Mouse (Mus musculus): ENCODE data around the gene Cdc14b.
A peak's percentile ranks its signal among the peaks of the same experiment; 100 is the strongest.
"Not testable (repeated sequence)": the region's sequence is repeated elsewhere in the genome, so short reads cannot be mapped to it uniquely, and the experiment has no call there.

Gene Cdc14b

DNA sequence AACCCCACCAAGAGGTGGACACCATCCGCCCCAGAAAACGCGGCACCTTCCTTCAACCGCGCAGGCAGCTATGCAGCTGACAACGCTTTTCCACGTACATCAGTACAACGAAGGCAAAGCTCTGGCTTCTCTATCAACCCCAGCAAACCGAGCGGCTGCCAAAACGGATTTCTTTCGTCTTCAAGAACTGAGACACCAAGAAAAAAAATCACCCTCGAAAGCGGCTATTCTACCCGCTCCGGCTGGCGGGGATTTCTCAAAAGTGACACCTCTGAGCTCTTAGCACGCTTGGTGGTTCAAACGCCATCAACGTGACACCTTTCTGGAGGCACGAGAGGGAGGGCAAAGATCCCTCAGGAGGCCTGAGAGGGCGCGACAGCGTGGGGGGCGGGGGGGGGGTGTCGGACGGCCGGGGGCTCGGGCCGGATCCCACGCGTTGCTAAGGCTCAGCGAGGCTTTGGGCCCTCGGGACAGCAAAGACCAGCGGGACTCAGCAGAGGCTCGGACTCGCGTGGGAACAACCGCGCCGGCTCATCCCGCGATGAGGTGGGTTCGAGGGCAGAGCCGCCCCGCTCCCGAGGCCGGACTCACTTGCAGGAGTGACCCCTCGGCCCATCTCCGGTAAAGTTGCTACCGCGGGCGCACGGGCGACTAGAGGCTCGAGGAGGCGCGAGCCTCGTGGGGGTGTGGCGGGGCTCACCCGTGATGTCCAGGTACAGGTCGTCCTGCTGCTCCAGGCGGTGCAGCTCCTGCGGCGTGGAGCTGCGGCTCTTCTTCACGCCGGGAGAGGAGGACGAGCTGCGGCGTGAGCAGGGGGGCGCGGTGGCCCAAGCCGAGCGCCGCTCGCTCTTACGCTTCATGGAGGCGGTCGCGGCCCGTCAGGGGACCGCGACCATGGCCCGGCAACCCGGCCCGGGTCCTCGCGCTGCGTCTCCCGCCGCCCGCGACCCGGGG, 922 bp downstream of the Cdc14b start:
- peak; percentile 37 for DNase-seq

- DNase-seq: no peak
These were observed 1.7 kb downstream of the Cdc14b start for GRCm38 (mm10) chr13:64273352-64273751.

DNA sequence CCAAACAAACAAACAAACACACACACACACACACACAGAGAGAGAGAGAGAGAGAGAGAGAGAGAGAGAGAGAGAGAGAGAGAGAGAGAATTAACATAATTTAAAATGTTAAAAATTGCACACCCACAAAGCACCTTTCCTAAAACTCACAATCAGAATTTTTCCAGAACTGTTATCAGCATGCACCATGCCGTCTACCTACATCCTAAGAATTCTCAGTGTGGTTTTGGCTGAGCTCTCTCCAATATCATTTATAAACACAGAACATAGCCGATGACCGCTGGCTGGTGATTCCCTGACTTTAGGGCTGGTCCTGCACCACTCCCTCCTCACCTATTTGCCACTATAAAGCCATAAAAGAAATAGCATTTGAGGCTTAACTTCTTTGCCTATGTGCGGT, 6.7 kb downstream of the Cdc14b start:
- DNase-seq: no peak

- no peak for DNase-seq
These were observed 7.9 kb downstream of the Cdc14b start for GRCm38 (mm10) chr13:64267151-64267550.

DNA sequence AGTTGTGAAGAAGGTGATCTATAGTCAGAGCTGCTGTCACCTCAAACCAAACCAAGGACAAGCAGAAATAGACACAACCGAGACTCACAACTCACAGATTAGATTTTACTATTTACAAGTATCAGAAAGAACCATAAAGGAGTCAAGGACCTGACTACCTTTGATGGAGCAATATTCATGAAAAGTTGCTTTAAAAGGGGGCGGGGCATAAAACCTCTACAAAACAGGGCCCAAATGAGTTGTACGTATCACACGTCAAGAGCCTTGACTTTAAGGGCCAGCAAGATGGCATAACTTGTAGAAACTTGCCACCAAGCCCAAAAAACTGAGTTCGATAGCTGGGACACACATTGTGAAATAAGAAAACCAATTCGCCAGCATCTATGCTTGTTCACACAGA, 10.5 kb downstream of the Cdc14b start:
- no peak for DNase-seq

DNA sequence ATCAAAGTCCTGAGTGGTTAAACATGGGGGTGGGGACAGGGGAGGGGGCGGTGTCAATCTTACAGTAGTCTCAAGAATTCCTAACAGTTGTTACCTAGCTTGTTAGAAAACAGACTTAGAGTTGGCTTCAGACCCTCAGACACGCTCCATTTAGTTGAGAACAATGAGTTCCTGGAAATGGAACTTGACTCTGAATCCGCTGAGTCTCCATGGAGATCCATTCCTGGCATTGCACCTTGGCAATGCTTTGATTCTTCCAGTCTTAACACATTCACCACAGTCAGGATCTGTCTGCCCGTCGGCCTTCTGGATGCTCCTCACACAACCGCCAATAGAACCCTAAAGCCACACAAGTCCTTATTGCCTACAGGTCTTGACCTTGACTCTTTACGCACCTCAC, 15.2 kb downstream of the Cdc14b start:
- no peak for DNase-seq

DNA sequence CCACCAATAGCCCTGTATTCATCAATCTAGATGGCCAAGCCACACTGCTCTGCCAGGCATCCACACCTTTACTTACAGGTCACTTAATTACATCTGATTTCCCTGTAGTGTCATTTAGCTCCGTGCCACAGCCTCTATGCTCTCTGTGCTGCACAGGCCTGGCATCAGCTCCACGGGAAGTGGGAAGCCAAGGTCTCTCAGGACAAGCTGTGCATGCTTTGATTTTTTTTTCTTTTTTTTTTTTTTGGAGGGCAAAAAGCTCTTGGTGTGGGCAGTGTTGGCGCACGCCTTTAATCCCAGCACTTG, 16.6 kb downstream of the Cdc14b start:
- DNase-seq: no peak

GRCm38 (mm10) chr13:64257814-64258515, 17.1 kb downstream of the Cdc14b start:
- no peak for DNase-seq

DNA sequence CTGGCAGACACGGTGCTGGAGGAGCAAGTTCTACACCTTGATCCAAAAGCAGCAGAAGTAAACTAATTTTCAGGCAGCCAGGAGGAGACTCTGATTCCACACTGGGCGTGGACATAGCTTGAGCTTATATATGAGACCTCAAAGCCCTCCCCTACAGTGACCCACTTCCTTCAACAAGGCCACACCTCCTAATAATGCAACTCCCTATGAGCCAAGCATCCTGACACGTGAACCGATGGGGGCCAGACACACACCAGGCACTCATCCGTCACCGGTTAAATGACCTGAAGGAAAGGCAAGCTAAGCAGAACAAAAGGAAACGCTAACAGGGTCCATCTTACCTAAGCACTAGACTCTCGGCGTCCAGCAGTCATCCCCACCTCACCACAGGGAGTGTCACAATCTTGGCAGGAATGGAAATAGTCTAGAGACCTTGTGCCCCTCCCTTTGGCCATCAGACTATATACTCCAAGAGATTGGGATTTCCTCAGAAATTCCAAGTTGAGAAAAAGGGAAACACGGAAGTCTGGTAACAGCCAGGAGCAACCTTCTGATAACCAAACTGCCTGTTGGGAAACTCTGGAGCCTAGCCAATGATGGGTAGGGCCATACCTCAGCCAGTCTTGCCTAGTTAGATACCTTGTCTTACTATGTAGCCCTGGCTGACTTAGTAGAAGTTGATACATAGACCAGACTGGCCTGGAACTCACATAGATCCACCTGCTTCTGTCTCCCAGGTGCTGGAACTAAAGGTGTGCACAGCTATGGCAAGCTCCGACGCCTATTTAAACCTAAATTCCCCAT, 17.9 kb downstream of the Cdc14b start:
- no peak for DNase-seq

DNA sequence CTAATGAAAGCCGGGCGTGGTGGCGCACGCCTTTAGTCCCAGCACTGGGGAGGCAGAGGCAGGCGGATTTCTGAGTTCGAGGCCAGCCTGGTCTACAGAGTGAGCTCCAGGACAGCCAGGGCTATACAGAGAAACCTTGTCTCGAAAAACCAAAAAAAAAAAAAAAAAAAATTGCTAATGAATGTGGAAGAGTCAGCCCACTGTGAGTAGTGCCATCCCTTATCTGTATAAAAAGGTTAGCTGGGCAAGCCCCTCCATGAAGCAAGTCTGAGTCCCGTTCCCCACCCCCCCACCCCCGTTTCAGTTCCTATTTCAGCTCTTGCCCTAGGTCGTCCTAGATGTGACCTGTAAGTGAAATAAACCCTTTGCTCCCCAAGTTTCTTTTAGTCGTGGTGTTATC, 20.9 kb downstream of the Cdc14b start:
- DNase-seq: not testable (repeated sequence)

DNA sequence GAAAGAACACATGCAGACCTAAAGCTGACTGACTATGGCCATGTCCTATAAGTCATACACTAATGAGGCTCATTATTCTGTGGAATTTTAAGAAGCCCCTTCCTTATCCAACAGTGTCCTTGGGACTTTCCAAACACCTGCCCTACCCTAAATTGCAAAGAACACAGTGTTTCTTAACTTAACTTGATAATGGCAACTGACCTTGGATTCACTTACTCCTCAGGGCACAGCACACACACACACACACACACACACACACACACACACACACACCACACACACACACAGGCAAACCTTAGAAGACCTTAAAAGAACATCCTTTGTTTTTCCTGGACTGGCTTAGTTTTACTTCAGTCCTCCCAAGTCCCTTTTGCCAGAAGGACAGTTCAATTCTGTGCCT, 21.4 kb downstream of the Cdc14b start:
- no peak for DNase-seq

DNA sequence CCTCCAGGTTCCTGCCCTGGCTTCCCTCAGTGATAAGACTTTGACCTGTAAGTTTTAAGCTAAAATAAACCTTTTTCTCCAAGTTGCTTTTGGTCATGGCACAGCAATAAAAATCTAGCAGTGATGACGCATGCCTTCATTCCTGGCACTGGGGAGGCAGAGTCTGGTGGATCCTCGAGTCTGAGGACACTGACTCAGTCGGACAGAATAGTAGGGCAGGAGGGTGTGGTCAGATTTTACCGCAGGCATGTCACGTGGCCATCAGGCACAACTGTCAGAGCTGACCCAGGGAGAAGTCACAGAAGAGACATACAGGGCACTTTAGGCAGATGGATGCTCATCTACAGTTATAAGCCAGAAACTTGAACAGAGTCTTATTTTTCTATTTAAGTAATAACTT, 22.9 kb downstream of the Cdc14b start:
- DNase-seq: no peak

GRCm38 (mm10) chr13:64250363-64250762, 24.7 kb downstream of the Cdc14b start:
- peak; percentile 42 for DNase-seq

- DNase-seq: peak; percentile 90
These were observed 26.1 kb downstream of the Cdc14b start for GRCm38 (mm10) chr13:64248775-64249524.

GRCm38 (mm10) chr13:64248161-64248774, 26.8 kb downstream of the Cdc14b start:
- DNase-seq: peak; percentile 81

- DNase-seq: no peak
These were observed 29.0 kb downstream of the Cdc14b start for GRCm38 (mm10) chr13:64246106-64246505.

- no peak for DNase-seq
These were observed 30.3 kb downstream of the Cdc14b start for GRCm38 (mm10) chr13:64244685-64245261.

DNA sequence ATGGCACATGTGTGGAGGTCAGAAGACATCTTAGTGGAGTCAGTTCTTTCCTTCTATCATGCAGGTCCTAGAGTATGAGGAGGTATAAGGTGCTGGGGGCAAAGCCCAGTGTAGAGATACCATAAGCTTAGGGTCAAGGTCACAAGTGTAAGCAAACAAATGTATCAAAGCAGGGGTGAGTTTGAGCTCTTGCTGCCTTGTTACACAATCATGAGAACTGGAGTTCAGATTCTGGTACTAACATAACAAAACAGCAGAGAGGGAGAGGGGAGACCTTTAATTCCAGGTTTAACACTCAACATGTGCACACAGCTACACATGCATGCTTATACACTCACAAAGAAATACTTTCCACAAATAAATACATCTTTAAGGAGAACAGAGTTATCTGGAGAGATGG, 32.4 kb downstream of the Cdc14b start:
- no peak for DNase-seq

GRCm38 (mm10) chr13:64240626-64241025, 34.5 kb downstream of the Cdc14b start:
- DNase-seq: no peak

- no peak for DNase-seq
These were observed 37.4 kb downstream of the Cdc14b start for GRCm38 (mm10) chr13:64237681-64238157.

DNA sequence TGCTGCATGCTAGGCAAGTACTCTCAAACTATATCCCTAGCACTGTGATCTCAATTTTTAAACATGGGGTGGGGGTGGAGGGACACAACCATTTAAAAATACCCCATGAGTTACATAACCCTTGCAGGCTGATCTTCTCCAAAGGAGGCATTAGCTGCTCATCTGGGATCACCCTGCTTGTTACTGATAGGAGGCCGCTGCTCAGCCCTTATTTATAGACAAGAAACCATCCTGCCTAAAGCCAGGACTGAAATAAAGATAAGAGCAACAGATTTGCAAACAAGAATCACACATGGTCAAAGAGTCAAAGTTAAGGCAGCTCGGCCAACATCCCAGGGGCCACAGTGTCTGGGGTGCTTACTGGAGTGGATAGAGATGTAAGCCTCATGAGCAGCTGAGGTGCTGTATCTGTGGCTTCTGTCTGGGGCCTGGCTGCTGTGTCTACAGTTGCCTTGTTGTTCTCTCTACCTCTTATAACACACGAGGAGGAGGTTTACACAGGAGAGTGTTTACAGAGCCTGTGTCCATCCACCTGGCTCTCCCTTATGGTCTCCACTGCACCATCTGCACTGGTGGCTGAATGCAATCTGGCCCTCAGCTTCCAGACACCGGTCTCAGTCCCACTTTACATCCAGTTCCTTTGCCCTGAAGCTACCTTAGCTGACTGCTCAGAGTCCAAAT, 38.0 kb downstream of the Cdc14b start:
- DNase-seq: peak; percentile 35

Data from kidney, postnatal 14 days (tissue).